Mouse (Mus musculus): Measurements from ENCODE around the gene Senp1.

Gene Senp1

DNA sequence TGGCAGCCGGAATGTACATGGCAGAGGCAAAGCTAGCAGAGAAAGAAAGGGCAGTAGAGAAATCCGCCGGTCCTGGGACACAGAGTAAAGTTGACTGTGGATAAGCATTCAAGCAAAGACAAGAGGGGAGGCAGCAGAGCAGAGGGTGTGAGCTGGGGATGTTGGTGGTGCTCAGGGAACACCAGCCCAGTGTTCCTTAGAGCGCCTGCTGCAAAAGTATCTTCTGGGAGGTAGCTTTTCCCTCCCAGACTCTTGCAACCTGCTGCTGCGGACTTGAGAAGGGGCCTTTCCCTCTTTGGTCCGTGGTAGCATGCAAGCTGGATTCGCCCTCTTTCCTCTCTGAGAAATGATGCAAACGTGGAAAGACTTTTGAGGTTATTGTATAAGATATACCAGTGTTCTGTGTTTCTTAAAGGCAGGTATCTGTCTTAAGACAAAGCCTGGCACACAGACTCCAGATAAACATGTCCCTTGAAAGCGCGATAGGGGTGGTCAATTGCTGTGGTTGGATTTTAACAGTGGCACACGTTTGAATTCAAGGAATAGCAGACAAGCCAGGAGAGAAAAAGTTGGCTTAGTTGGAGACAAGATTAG, 14.3 kb upstream of the Senp1 start:
- DNase-seq (ENCODE audit: low spot score) = no peak

DNA sequence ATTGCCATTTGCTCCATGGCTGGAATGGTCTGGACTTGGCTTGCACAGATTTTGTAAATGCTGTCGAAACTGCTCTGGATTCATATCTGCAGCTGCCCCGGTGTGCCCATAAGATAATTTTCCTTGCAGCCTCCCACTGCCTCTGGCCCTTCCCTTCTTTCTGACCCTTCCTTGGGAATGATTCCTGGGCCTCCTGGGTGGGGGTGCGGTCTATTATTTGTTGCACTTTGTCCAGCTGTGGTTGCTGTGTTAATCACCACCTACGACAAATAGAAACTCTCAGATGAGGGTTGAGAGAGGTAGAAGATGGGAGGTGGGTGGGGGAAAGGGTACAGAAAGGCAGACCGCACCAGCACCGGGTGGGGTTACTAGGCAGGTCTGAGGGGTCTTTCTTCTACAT, 13.7 kb upstream of the Senp1 start:
- no peak for DNase-seq (ENCODE audit: low spot score)

DNA sequence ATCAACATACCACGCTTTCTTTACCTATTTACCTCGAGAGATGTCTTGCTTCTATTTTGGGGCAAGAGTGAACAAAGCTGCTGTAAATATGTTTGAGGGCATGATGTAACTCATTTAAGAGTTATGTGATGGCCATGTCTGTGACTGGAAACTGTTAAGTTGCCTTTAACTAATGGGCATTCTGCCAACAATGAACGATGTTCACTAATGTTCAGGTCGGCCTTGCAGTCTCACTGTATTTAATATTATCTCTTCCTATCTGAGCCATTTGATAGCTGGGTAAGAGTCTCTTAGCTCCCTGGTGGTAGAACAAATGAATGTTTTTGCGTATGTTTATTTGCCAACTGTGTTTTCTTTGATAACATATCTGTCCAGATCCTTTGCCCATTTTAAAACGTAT, 13.0 kb upstream of the Senp1 start:
- DNase-seq (ENCODE audit: low spot score) = no peak

DNA sequence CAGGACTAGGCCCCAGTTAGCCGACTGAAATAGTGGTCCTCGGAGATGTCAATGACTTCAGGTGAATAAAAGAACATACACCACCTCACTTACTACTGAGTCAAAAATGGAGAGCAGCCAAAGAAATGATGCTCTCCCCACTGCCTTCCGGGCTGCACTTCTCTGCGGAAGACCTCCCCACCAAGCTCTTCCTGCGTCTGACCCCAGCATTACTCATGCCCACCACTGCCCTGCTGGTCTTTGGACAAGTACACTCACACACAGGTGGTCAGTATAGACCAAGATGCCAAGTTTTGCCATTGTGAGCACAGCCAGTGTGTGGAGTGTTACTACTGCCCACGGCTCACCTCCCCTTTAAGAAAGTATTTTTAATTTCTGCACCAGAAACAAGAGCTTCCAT, 8.9 kb upstream of the Senp1 start:
- DNase-seq (ENCODE audit: low spot score) = no peak

DNA sequence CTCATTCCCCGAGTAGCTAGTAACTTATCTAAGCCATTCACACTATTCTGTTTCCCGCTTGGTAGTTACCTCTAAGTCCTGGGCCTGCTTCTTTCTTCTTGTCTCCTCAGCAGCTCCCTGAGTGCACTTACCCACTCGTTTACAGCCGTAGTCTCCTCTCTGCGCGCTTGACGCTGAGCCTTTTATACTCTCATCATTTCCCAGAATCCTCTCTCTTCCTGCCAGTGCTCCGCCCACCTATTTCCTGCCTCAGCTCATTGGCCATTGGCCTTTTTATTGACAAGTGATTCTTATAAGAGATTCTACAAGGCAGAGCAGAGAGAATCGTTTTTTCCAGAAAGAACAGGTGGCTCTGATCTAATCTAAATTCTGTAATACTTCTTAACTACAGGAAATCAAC, 5.0 kb upstream of the Senp1 start:
- DNase-seq (ENCODE audit: low spot score) = no peak

DNA sequence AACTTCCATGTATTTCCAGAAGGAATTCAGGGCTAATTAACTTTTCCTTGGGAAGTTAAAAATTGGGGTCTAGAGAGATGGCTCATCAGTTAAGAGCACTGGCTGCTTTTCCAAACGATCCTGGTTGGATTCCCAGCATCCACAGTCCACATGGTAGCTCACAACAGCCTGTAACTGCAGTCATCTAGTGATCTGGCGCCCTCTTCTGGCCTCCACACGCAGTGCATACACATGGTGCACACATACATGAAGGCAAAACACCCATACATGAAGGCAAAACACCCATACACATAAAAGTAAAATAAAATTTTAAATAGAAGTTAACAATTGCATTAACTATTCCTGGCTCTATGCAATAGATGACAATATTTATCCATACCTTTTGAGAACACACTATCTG, 3.4 kb upstream of the Senp1 start:
- DNase-seq (ENCODE audit: low spot score) = no peak

DNA sequence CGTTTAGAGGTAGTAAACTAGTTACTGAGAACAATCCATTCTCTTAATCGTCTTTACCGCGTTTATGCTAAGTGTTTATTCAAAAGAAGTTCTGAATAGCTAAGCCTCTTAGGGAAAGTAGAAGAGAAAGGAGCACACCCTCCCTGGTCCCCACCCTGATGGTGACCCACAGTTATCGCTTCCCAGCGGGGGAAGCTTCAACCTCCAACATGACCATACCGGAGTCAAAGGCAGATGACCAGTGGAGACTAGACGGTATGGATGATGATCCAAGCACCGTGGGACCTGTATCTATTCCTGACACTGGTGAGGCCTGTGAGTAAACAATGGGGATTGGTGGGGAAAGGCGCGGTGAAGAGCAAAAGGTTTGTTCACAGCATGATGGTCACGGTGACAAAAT, 1.4 kb upstream of the Senp1 start:
- DNase-seq (ENCODE audit: low spot score) = no peak

DNA sequence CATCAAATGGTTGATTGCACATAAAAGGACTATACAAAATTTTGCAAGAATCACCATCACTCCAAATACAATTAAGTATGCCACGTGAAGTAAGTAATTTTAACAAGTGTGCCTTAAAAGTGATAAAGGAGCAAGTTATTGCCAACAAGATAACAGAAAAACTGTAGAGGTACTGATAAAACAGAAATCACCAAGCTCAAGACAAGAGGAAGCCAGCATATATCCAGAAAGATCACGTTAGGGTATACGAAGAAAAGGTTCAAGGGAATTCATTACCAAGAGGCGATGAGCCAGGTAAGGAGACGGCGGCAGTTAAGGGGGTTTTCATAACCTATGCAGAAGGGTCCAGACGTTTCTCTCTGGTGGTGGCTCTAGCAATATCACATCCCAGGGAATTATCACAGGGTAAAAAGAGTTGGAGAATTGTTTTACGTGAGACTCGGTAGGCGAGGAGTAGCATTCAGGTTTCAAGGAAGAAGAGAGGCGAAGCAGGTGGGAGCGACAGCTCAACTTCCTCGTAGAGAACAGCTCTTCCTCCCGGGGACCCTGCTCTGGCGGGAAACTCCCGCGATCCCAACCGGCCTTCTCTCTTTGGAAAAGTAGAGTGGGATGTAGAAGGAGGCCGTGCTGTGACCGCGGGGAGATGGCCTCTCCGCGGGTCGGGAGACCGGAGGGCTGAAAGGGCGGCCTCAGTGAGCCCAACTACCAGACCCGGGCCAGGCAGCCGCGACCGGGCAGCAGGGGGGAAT, 998 bp downstream of the Senp1 start, which contains the start of gene Pfkm:
Pfkm (plus strand) TSS at position 218 of the 749 bp plus-strand sequence.
- DNase-seq (ENCODE audit: low spot score) = no peak

DNA sequence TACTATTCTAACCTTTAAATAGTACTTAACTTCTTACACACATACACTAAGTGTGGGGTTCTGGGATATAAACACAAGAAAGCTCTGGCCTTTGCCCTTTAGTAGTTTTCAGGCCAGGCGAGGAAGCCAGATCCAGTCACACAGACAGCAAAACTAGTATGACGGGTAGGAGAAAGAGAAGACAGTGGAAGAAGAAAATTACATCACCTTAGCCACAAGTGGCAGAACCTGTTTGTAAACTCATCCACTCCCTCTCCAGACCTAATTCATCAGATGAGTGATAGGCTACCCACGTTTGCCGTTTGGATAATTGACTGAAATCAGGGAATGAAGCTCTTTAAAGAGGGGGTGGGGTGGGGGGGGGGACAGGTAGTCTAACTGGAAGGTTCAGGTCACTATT, 1.7 kb downstream of the Senp1 start:
- DNase-seq (ENCODE audit: low spot score) = no peak

DNA sequence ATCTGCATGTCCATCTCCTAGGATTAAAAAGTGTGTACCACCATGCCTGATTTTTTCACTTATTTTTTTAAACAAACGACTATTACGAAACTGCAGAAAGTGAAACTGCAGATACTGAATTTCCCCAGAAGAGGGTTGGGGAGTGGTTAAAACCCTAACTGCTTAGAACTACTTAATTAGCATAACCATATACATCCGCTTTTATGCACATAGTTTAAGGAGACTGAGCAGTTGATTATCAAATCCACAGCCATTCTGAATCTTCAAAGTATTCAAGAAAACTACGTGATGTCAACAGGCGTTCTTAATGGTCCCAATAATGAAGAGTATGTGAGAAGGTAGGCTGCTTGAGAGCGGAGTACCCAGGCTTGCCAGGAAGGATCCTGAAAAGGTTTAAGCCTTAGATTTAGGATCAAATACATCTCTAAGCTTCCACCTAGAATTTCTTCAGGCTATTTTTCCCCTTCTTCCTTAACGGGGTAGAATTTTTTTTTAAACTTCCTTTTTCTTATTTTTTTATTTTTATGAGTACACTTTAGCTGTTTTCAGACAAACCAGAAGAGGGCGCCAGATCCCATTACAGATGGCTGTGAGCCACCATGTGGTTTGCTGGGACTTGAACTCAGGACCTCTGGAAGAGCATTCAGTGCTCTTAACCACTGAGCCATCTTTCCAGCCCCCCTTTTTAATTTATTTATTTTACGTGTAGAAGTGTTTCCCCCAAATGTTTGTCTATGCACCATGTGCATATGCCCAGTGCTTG, 3.9 kb downstream of the Senp1 start:
- no peak for DNase-seq (ENCODE audit: low spot score)

DNA sequence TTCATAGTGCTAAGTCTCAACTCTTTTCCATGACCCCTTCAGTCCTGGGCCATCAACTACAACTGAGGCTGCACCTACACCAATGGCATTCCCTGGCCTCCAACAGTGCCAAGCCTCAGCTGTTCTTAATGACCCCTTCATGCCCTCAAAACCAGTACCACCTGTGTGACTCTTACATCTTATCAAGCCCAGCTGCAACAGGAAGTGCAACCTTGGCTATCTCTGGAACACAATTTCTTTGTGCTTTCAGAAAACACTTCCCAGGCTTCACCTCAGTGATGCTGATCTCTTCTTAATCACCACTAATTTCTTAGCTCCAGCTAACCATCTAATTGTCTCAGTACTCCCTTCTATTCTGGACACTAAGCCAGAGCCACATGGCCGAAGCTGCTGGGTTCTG, 4.7 kb downstream of the Senp1 start:
- no peak for DNase-seq (ENCODE audit: low spot score)

DNA sequence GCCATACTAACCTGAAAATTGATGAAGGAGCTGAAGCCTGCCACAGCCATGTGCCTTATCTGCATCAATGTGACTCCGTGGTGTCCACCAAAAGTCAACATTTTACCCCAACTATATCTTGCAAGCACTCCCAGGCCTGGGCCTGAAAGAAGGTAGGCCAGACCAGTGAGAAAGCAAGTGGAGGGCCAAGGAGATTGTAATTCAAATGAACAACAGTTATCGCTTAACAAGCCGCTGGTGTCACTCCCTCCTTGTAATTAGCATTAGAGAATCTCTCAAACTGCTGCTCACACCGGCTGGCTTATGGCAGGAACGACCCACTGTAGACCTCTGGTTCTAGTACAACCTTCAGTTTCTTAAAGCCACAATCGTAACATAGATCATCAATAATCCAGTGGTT, 16.6 kb downstream of the Senp1 start:
- DNase-seq (ENCODE audit: low spot score) = no peak

DNA sequence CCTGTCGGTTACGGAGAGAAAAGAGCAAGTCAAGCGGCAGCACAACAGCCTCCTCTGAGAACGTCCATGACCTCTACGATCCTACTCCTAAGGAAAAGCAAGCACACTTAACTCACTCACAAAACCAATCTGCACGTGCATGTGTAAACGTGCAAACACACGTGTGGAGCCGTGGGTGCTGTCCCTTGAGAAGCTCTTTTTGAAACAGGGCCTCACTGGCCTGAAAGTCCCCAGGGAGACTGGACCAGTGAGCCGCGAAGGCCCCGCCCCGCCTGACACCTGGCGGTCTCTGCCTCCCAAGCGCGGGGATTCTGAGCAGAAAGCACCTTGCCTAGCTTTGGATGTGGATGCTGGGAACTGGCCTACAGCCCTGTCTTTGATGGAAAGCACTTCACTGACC, 18.5 kb downstream of the Senp1 start:
- no peak for DNase-seq (ENCODE audit: low spot score)

DNA sequence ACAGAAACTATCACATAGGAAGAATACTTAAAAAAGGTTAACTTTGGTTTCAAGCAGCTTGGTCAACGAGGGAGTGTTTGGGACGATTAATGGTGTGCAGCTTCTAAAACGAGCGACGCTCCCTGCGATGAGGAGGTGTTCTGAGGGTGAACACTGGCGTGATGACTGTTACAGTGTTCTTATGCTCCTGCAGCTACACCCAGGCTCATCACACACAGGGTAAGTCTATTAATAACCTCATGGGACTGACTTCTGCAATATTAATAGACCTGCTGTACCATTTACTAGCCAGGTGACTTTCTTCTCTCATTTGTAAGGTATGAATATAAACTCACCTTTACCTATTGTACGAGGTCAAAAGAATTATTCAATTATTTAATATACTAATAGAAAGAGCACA, 19.0 kb downstream of the Senp1 start:
- no peak for DNase-seq (ENCODE audit: low spot score)

DNA sequence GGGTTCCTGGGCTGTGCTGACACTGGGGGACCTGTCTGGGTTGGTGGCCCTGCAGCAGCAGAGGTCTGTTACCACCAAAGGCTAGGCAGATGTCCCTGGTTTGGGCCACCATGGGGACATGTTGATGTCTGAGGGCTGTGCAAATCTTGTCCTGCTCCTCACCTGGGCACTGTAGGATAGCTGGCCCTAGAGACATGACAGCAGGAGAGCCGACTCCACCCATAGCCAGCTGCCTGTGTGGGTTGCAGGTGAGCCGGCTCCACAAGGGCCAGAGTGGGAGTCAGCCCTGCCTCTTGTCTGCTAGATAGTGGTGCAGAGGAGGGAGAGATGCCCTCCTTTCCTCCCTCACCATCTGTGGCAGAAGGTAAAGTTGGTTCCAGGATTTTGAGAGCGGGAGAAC, 23.2 kb downstream of the Senp1 start:
- no peak for DNase-seq (ENCODE audit: low spot score)

DNA sequence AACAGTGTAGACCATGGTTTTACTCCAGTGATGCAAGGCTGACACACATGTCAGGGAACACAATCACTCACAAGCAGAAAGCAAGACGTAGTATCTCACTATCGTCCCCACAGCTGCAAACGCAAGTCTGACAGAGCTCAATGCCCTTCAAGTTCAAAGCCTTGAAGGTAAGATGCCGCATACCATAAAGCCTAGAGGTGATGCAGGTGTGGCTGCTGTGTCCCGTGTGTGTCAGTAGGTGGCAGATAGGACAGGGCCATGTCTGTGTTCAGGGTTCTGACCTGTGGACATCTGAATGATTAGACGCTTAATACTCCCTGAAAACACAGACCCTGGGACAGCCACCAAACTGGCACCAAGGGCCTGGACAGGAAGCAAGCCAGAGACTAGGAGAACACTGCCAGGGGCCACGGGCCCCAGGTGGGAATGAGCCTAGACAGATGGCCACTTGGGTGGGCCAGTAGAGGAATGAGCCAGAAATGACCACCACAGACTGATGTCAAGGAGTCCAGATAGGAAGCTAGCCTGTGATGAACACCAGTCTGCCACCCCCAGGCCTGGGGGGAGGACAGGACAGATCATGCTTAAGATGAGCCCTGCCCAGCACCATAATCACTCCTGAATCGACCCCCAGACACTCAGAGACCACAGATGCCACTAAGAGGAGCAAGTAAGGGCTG, 23.8 kb downstream of the Senp1 start:
- DNase-seq (ENCODE audit: low spot score) = no peak

DNA sequence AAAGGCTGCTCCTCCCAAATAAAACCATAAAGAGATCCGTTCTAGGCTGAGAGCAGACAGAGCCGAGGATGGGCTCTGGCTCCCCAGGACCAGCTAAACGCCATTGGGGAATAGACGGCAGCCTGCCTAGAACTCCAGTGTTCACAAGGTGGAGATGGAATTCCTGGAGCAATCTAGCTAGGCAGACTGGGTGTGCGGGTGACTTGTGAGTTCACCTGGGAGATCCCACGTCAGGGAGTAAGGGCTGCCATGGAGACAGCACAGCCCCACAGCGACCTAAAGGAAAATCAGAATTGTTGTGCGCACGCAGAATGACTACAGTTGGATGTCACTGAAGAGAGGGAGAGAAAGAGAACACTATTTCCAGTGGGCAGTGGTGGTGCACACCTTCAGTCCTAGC, 25.0 kb downstream of the Senp1 start:
- no peak for DNase-seq (ENCODE audit: low spot score)

DNA sequence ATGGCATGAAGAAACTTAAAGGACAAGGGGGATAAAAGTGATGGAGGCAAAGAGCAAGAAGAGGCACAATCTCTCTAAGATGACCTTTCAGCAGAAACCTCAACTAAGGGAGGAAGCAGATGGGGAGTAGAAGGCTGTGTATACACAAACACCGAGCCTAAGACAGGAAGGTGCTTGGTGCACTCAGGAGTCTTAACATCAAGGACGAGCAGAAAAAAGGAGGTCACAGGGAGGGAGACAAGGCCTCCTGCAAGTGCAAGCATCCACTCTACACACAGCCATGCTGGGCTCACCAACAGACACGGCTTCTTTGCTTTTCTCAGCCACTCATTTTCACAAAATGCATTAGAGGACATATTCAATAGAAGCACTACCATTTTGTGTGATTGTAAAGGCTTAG, 26.1 kb downstream of the Senp1 start:
- no peak for DNase-seq (ENCODE audit: low spot score)

DNA sequence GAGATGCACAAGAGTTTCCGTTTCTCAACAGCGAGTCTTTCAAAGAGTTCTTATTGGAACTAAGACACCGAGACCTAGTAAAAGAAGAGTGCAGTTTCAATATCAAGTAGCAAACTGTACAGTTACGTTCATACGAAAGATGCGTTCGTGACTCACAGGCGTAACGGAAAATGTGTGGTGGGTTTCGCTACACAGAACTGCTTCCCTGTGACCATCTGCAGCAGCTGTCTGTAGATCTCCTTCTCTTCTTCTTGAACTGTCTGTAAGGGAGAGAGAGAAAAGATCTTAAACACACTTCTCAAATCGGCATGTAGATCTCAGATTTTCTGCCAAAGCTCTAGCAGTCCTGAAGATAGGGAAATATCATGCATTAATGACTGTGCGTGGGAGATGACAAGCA, 26.9 kb downstream of the Senp1 start:
- no peak for DNase-seq (ENCODE audit: low spot score)

DNA sequence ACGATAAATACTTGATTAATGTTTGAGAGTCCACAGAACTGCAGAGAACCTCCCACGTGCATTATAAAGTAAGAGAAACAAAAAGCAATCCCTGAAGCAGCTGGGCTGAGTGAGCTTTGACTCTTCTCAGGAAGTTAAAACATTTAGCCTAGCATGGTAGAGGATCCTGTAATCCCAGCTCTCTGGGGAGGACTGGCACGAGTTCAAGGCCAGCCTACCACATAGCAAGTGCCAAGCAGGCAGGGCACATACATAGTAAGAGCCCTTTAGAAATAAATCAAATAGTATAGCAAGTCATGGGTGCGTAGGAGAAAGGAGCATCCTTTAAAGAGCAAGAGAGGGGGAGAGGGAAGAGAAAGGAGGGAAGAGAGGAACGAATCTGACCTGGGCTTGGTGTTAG, 27.7 kb downstream of the Senp1 start:
- DNase-seq (ENCODE audit: low spot score) = no peak

DNA sequence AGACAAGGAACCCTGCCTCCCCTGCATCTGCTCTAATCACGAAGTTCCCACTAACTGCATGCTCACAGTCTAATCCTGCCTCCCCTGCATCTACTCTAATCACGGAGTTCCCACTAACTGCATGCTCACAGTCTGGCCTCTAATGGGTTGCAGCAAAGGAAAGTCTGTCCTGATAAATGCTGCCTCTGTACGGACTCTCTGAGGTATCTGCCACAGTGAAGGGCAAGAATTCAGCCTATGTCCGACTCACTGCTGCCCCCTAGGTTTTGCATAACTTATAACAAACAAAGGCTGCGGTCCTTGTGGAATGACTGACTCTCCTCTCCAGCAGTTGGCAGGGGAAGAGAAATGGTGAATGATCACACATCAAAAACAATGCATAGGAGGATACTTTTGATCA, 38.3 kb downstream of the Senp1 start:
- DNase-seq (ENCODE audit: low spot score) = peak; percentile 39

DNA sequence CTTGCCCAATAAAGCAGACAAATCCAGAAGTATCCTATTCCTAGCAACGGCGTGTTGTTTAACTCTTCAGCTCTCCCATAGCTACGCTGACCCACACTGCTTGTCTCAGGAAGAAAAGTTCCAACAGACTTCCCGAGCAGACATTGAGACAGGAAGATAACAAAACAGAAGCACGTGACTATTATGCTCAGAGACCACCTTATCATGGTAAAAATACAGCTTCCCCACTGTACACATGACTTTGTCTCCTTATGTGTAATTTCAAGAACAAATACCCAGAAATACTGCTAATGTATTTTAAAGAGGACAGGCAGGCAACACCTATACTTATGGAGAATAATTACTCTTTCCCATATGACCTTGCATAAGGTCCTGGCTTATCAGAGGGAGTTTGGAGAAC, 41.9 kb downstream of the Senp1 start:
- DNase-seq (ENCODE audit: low spot score) = no peak

All from layer of hippocampus, adult 11-12 months (tissue).